Mouse (Mus musculus) right cerebral cortex, adult 18-20 months (tissue): Measurements from ENCODE around the gene Sirt7.
"Not testable (repeated sequence)": the region's sequence is repeated elsewhere in the genome, so short reads cannot be mapped to it uniquely, and the experiment has no call there.

Experiments
- DNase-seq: peaks from one replicate; pipeline ENCODE4 v3.0.0; 2022; ENCODE audit warnings: mixed read lengths

Gene Sirt7

GRCm38 (mm10) chr11:120616617-120617294 lies 8.3 kb downstream of the Sirt7 start:
- DNase-seq: no peak

- no peak for DNase-seq
Measured at GRCm38 (mm10) chr11:120615606-120616203, 9.3 kb downstream of the Sirt7 start.

GRCm38 (mm10) chr11:120615167-120615566 lies 9.9 kb downstream of the Sirt7 start:
- DNase-seq: no peak

- DNase-seq: no peak
Measured at GRCm38 (mm10) chr11:120613976-120614375, 11.1 kb downstream of the Sirt7 start.

GRCm38 (mm10) chr11:120613481-120613972 lies 11.5 kb downstream of the Sirt7 start:
- DNase-seq: no peak

GRCm38 (mm10) chr11:120612763-120613162 lies 12.3 kb downstream of the Sirt7 start:
- DNase-seq: no peak

- DNase-seq: no peak
Measured at GRCm38 (mm10) chr11:120610477-120611046, 14.5 kb downstream of the Sirt7 start.

- no peak for DNase-seq
Measured at GRCm38 (mm10) chr11:120609250-120609649, 15.8 kb downstream of the Sirt7 start.

GRCm38 (mm10) chr11:120608241-120609034 lies 16.6 kb downstream of the Sirt7 start, which contains the start of gene Npb:
TSS of gene Npb (plus strand) at chr11:120608477.
- no peak for DNase-seq

GRCm38 (mm10) chr11:120606764-120607163 lies 18.3 kb downstream of the Sirt7 start:
- DNase-seq: no peak

- DNase-seq: no peak
Measured at GRCm38 (mm10) chr11:120605667-120606066, 19.4 kb downstream of the Sirt7 start.

GRCm38 (mm10) chr11:120603545-120603944 lies 21.5 kb downstream of the Sirt7 start:
- DNase-seq: no peak

- no peak for DNase-seq
Measured at GRCm38 (mm10) chr11:120600716-120601115, 24.3 kb downstream of the Sirt7 start.

GRCm38 (mm10) chr11:120598990-120599549 lies 26.0 kb downstream of the Sirt7 start:
- DNase-seq: no peak

- DNase-seq: peak; percentile 96
Measured at GRCm38 (mm10) chr11:120598283-120598989, 26.6 kb downstream of the Sirt7 start, which contains the start of the genes Alyref and Anapc11. TSS of gene Alyref (minus strand) at chr11:120598365. TSS of gene Anapc11 (plus strand) at chr11:120598421.

- no peak for DNase-seq
Measured at GRCm38 (mm10) chr11:120597240-120598235, 27.5 kb downstream of the Sirt7 start.

GRCm38 (mm10) chr11:120588531-120588930 lies 36.5 kb downstream of the Sirt7 start:
- no peak for DNase-seq

- DNase-seq: no peak
Measured at GRCm38 (mm10) chr11:120583937-120584336, 41.1 kb downstream of the Sirt7 start.

- not testable (repeated sequence) for DNase-seq
Measured at GRCm38 (mm10) chr11:120582982-120583293, 42.1 kb downstream of the Sirt7 start.

- no peak for DNase-seq
Measured at GRCm38 (mm10) chr11:120582268-120582981, 42.6 kb downstream of the Sirt7 start.
